Mouse (Mus musculus) B cell, adult (primary cell): ENCODE results near the gene Gm20870. TPM values are rescaled to one million over a fixed set of nuclear protein-coding genes. Genes with fewer than 3 reads are reported as not detected.

Source experiments
- total RNA-seq: library from RNA; stranded (reverse); gene quantifications from 4 replicates; pipeline ENCODE4 v1.2.4, GENCODE M21; 2023; ENCODE audit not compliant: inconsistent age

The Gm20870 gene
- total RNA-seq = not detected in 4 replicates

DNA sequence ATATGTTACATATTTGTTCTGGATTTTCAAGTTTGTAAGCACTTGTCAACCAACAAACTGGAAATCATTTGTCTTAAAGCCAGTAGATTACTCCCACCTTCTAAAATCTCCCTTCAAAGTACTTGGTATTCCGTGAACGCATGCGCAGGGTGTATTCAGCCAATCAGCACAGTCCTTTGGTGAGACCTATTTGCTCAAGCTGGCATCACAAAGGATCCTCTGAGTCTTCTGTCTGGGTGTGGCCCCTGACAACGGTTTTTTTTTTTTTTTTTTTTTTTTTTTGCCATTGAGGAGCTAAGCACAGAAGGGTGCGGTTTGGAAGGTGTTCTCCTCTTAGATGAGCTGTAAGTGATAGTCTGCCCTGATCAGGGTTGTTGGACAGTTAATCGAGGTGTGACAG lies at the start of gene Gm20870:
TSS of gene Gm20870 (plus strand) at position 301 of the 400 bp plus-strand sequence.

Other genes starting within 250 kb of the Gm20870 start
- not detected in 4 replicates for gene Gm20869, start 222.6 kb upstream of the Gm20870 start, total RNA-seq